Mouse (Mus musculus): ENCODE measurements at regions not wholly inside any gene's neighbourhood (a gene's known extent, or its start where the extent isn't known, plus 50 kb on each side); places are given as distances from the start of the nearest gene placed in this dataset.
"Not testable (repeated sequence)": the region's sequence is repeated elsewhere in the genome, so short reads cannot be mapped to it uniquely, and the experiment has no call there.

GRCm38 (mm10) chr14:60554222-60554740, 79.5 kb upstream of the Spata13 start:
- no peaks in the 10 kb centered on the region for H3K9me3 ChIP-seq
- WGBS, result 14% methylated on average over 6 of the region's 6 CpGs
- H3K27me3 ChIP-seq, result no peaks in the 10 kb centered on the region
- no peak overlapping the region for H3K4me3 ChIP-seq
- H3K4me2 ChIP-seq (replicated peaks), result 0 out of 2 replicates have a peak overlapping the region, but pooled peaks have one; percentile 28
- H3K4me1 ChIP-seq, result peaks cover 14% of the 10 kb centered on the region
- H3K27ac ChIP-seq, result peak overlapping the region; percentile 22; the same call in 1 of the 2 replicates
- ATAC-seq (ENCODE audit: low FRiP score, low read depth), result peak; percentile 51; the same call in 1 of the 2 replicates
- H3K9ac ChIP-seq, result peak overlapping the region; percentile 39
- no peaks in the 10 kb centered on the region for H3K36me3 ChIP-seq

- Histone ChIP-seq H3K4me1 (peaks cover 14% of the 10 kb centered on the region), H3K4me2 (replicated peaks) (no peak overlapping the region), H3K9me3 (no peaks in the 10 kb centered on the region), H3K36me3 (no peaks in the 10 kb centered on the region), H3K27me3 (no peaks in the 10 kb centered on the region), H3K27ac (no peak overlapping the region), H3K9ac (no peak overlapping the region), H3K4me3 (no peak overlapping the region)
- WGBS, result 74% methylated on average over 5 of the region's 5 CpGs
- ATAC-seq (ENCODE audit: low FRiP score, low read depth), result no peak
These were observed 77.3 kb upstream of the Spata13 start for GRCm38 (mm10) chr14:60556541-60556940.

GRCm38 (mm10) chr14:60557020-60557419, 76.8 kb upstream of the Spata13 start:
- peaks cover 14% of the 10 kb centered on the region for H3K4me1 ChIP-seq
- H3K9me3 ChIP-seq, result no peaks in the 10 kb centered on the region
- no peak overlapping the region for H3K4me2 ChIP-seq (replicated peaks)
- WGBS, result 72% methylated on average over 4 of the region's 4 CpGs
- no peak for ATAC-seq (ENCODE audit: low FRiP score, low read depth)
- no peak overlapping the region for H3K9ac ChIP-seq
- H3K27ac ChIP-seq, result no peak overlapping the region
- no peak overlapping the region for H3K4me3 ChIP-seq
- no peaks in the 10 kb centered on the region for H3K27me3 ChIP-seq
- no peaks in the 10 kb centered on the region for H3K36me3 ChIP-seq

- ATAC-seq (ENCODE audit: low FRiP score, low read depth), result no peak
- no peaks in the 10 kb centered on the region for H3K36me3 ChIP-seq
- no peak overlapping the region for H3K27ac ChIP-seq
- H3K9me3 ChIP-seq, result no peaks in the 10 kb centered on the region
- H3K4me3 ChIP-seq, result no peak overlapping the region
- WGBS, result 49% methylated on average over 5 of the region's 5 CpGs
- H3K27me3 ChIP-seq, result no peaks in the 10 kb centered on the region
- no peak overlapping the region for H3K4me2 ChIP-seq (replicated peaks)
- H3K4me1 ChIP-seq, result peaks cover 9% of the 10 kb centered on the region
- no peak overlapping the region for H3K9ac ChIP-seq
These were observed 74.4 kb upstream of the Spata13 start for GRCm38 (mm10) chr14:60559376-60559775.

- no peaks in the 10 kb centered on the region for H3K9me3 ChIP-seq
- no peaks in the 10 kb centered on the region for H3K27me3 ChIP-seq
- H3K9ac ChIP-seq, result no peak overlapping the region
- no peaks in the 10 kb centered on the region for H3K36me3 ChIP-seq
- 76% methylated on average over 13 of the region's 13 CpGs for WGBS
- no peak overlapping the region for H3K4me2 ChIP-seq (replicated peaks)
- ATAC-seq (ENCODE audit: low FRiP score, low read depth), result no peak
- no peak overlapping the region for H3K27ac ChIP-seq
- H3K4me3 ChIP-seq, result no peak overlapping the region
- H3K4me1 ChIP-seq, result peaks cover 4% of the 10 kb centered on the region
These were observed 73.8 kb upstream of the Spata13 start for GRCm38 (mm10) chr14:60559826-60560529.

GRCm38 (mm10) chr14:60576281-60576680, 57.5 kb upstream of the Spata13 start:
- 73% methylated on average over 5 of the region's 5 CpGs for WGBS
- Histone ChIP-seq H3K9me3 (no peaks in the 10 kb centered on the region), H3K27ac (no peak overlapping the region), H3K4me3 (no peak overlapping the region), H3K36me3 (no peaks in the 10 kb centered on the region), H3K4me2 (replicated peaks) (no peak overlapping the region), H3K4me1 (no peaks in the 10 kb centered on the region), H3K9ac (no peak overlapping the region), H3K27me3 (no peaks in the 10 kb centered on the region)
- ATAC-seq (ENCODE audit: low FRiP score, low read depth), result no peak

GRCm38 (mm10) chr14:60580131-60580530, 53.7 kb upstream of the Spata13 start:
- not testable (repeated sequence) for H3K9ac ChIP-seq; H3K4me3 ChIP-seq; H3K9me3 ChIP-seq; H3K4me2 ChIP-seq (replicated peaks); ATAC-seq (ENCODE audit: low FRiP score, low read depth); H3K4me1 ChIP-seq; H3K27me3 ChIP-seq; H3K27ac ChIP-seq; H3K36me3 ChIP-seq
